Mouse (Mus musculus) heart, adult 9 months (tissue): ENCODE data around the gene Rad23a.
A peak's percentile ranks its signal among the peaks of the same experiment; 100 is the strongest.

ENCODE experiments used
- DNase-seq, 2 experiments: peaks; one replicate each; pipeline ENCODE4 v3.0.0; 2022; ENCODE audit warnings: low spot score in 2 of 2

The Rad23a gene

GRCm38 (mm10) chr8:84840248-84840999, at the start of gene Rad23a:
Gene Rad23a (minus strand): TSS chr8:84840665.
- DNase-seq = peak; percentile 89

DNA sequence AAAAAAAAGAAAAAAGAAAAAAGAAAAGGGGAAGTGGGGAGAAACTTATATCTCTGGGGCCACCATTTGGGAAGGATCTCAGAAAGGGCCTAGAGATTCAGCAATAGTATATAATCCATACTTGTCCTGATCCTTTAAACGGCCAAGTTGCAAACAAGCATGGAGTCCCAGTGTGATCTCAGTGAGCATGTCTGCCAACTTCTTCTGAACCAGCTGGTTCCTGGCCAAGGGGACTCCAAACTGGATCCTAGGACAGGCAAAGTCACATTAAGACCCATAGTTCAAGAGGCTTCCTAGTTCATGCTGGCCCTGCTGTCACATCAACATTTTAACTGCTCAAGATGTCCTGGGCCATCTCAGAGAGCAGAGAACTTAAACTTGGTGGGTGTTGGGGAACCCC, 48.7 kb upstream of the Rad23a start:
- DNase-seq = no peak

- no peak for DNase-seq
Measured at GRCm38 (mm10) chr8:84888280-84888679, 47.8 kb upstream of the Rad23a start.

- DNase-seq = no peak
Measured at GRCm38 (mm10) chr8:84884728-84885127, 44.3 kb upstream of the Rad23a start.

DNA sequence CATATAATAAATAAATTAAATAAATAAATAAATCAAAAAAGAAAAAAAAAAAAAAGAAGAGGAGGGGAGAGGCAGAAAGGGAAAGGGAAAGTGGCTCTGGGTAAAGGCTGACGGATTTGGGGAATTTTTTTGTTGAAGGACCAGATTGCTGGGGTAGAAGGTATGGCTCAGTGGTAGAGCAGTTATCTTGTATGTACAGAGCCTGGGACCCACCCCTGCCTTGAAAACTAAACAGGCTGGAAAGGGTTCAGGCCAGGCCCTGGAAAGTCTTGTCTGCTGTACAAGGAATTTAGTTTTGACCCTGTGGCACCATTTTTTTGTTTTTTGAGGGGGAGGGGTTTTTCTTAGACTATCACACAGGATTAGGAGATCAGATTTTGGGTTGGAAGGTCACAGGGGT, 38.5 kb upstream of the Rad23a start:
- no peak for DNase-seq

- no peak for DNase-seq
Measured at GRCm38 (mm10) chr8:84877297-84878035, 37.0 kb upstream of the Rad23a start.

GRCm38 (mm10) chr8:84874339-84874738, 33.9 kb upstream of the Rad23a start:
- DNase-seq = no peak

DNA sequence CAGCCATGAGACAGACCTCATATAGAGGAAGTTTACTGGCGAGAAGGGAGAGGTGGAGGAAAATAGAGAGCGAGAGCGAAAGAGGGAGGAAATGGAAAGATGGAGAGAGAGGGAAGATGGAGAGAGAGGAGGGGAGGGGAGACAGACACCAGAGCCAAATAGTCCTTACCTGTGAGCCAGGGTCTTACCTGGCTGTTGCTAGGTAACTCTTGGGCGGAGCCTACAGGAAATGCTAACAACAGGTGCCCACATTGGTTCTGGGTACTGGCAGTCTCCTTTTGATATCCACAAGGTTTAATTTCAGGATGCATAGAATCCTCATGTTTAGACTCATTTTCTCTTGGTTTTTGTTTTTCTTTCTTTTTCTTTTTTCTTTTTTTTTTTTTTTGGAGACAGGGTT, 32.6 kb upstream of the Rad23a start:
- no peak for DNase-seq

DNA sequence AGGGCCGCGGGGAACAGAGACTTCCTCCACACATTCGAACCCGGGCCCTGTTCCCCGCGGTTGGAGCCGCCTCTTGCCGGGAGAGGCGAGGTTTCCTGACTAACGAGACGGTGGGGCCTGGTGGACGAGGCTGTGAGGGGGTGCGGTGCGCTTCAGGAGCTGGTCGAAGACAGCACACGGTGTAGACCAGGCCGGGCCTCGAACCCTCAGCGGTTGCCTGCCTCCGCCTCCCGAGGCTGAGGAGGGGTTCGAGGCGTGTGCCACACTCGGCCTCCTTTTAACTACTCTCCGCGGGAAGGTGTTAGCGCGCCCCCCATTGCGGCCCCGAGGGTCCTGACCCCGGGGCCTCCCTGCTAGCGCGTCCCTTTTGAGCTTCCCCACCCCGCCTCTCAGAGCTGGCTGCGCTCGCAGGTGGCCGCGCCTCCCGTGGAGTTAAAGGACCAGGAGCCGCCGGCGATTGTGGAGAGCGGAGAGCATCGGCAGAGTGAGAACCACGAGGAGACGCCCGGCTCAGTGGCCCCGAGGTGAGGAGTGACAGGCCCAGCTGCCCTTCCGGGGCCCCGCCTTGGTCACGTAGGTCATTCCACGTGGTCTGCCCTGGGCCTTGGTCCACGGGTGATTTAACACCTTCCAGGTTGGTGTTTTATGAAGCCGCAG, 32.0 kb upstream of the Rad23a start:
- no peak for DNase-seq

DNA sequence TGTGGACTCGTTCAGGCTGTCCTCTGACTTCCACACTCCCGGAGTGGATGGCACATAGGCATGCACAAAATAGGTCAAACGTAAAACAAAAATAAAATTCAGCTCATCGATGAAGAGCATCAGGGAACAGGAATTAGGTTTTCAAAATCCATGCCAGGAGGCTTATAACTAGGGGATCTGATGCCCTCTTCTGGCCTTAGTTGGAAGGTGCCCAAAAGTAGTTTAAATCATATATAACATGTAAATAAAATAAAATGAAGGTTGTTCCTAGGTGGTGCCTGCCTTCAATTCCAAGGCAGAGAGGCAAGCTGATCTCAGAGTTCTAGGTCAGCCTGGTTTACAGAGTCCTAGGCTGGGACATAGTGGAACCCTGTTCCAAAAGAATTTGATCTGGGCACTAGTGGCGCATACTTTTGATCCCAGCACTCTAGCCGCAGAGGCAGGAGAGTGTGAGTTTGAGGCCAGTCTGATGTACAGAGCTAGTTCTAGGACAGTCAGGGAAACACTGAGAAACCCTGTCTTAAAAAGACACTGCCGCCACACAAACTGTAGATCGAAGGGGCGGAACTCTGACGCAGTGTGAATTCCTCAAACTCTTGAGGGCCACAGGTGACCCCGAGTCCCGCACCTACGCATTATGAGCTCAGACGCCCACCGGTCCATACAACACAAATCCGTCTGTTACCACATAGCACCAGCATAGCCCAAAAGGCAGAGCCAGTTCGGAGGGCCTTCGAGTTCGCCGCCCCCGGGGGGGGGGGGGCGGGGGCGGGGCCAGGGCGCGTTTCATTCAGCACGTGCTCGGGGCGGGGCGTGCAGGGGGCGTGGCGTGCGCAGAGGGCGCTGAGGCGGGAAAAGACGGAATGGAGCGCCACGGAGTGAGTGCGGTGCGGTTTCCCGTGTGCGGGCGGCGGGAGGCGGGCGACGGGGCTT, 31.2 kb upstream of the Rad23a start, which contains the start of gene Syce2:
Gene Syce2 (plus strand): TSS at position 736 of the 933 bp plus-strand sequence.
- peak in 1 of 2 experiments; percentile 61 for DNase-seq

GRCm38 (mm10) chr8:84856864-84857441, 16.5 kb upstream of the Rad23a start, which contains the start of gene Farsa:
Gene Farsa (plus strand): TSS chr8:84856989.
- DNase-seq = peak; percentile 85 to 94

- DNase-seq = no peak
Measured at GRCm38 (mm10) chr8:84856434-84856833, 16.0 kb upstream of the Rad23a start.

GRCm38 (mm10) chr8:84847684-84848435, 7.4 kb upstream of the Rad23a start:
- DNase-seq = no peak

DNA sequence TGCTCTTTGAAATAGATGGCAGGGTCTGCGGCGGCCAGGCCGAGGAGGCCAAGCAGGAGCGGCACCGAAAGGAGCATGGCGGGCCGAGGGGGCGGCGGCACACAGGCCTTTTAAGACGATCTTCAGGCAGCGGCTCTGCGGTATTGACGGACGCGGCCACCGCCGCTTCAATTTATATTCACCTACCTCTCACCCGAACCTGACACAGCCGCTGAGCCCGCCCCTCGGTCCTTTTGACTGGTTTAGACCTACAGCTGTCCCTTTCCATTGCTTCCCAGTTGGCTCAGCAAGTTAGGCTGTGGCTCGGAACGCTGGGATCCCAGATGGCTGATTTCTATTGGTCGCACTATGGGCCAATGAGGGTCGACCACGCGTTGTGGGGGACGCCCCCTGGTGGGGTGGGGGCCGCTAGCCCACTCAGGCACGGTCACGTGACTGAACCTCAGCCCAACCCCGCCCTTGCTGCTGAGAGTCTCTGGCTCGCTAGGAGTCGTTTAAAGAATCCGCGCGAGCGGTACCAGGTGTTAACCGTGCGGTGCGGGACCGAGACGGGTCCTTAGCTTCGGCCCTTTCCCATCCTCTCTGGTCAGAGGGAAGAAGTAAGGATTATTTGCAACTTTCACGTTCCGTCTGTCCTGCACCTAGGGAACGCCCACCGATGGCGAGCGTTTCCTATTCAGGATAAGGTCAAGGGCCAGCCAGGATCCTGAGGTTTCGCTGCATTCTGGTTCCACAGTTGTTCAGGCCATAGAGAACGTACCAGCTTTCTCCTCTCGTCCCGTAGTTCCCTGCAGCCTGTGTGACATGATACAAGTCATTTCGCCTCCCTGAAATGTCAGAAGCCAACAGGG, 6.5 kb upstream of the Rad23a start, which contains the start of gene Calr:
Gene Calr (minus strand): TSS at position 213 of the 851 bp plus-strand sequence.
- peak; percentile 100 for DNase-seq

- no peak for DNase-seq
Measured at GRCm38 (mm10) chr8:84846094-84846721, 5.7 kb upstream of the Rad23a start.

DNA sequence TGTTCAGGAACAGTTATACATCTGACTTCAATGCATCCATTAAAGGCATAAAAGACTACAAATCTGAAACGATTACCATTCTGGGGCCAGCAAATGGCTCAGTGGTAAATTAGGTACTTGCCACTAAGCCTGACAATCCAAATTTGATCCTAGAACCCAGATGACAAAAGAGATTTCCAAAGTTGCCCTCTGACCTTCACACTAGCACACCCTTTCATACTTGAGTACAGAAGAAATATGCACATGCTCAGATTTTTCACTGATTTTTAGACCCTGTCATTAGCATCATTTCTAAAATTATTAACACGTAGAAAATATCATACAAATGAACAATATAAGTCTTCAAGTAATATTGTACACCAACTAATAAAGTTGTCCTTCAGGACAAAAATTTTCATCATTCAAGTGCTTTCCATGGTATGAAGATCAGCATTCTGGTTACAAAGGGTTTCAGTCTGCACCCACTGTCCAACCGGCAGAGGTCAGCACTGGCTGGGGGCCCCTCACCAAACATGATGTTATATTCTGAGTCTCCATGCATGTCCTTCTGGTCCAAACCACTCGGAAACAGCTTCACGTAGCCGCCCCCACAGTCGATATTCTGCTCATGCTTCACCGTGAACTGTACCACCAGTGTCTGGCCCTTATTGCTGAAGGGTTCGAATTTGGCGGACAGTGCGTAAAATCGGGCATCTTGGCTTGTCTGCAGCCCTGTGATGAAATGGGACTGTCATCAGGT, 5.1 kb upstream of the Rad23a start:
- no peak for DNase-seq

DNA sequence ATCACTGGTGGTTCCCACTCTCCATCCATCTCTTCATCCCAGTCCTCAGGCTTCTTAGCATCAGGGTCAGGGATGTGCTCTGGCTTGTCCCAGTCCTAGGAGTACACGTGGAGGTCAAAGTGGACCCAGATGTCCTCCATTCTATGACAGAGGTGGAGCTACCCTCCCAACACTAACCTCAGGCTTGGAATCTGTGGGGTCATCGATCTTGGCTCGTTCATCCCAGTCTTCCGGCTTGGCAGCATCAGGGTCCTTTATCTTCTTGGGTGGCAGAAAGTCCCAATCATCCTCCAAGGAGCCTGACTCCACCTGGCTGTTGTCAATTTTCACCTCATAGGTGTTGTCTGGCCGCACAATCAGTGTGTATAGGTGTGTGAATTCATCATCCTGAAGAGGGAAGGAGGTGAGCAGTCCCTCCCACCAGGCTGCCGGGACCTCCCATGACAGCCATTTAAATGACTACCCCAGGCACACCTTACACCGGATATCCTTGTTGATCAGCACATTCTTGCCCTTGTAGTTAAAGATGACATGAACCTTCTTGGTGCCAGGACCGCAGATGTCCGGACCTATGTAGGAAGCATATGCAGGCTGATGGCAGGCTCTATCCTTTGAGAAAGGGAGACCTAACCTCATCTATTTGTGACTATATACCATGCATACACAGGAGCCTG, 4.1 kb upstream of the Rad23a start:
- DNase-seq = no peak
